Mouse (Mus musculus) neural tube, embryonic 10.5 days (tissue): Measurements from ENCODE around the gene Fbxl3.
A peak's percentile ranks its signal among the peaks of the same experiment; 100 is the strongest.

Source experiments
- DNase-seq: peaks from one replicate; pipeline ENCODE4 v3.0.0-alpha.2; 2017; ENCODE audit warnings: low spot score; ENCODE audit errors: extremely low spot score

The Fbxl3 gene

GRCm38 (mm10) chr14:103085840-103086533 is 13.4 kb downstream of the Fbxl3 start:
- DNase-seq = no peak

- DNase-seq = no peak
These were observed 20.0 kb downstream of the Fbxl3 start for GRCm38 (mm10) chr14:103079209-103079977.

- no peak for DNase-seq
These were observed 21.1 kb downstream of the Fbxl3 start for GRCm38 (mm10) chr14:103078006-103078912.

- no peak for DNase-seq
These were observed 21.9 kb downstream of the Fbxl3 start for GRCm38 (mm10) chr14:103077272-103078005.

- no peak for DNase-seq
These were observed 24.2 kb downstream of the Fbxl3 start for GRCm38 (mm10) chr14:103075166-103075565.

- no peak for DNase-seq
These were observed 25.5 kb downstream of the Fbxl3 start for GRCm38 (mm10) chr14:103073825-103074224.

GRCm38 (mm10) chr14:103072731-103073130 is 26.6 kb downstream of the Fbxl3 start:
- DNase-seq = no peak

GRCm38 (mm10) chr14:103071471-103071870 is 27.9 kb downstream of the Fbxl3 start:
- DNase-seq = no peak

- DNase-seq = no peak
These were observed 28.6 kb downstream of the Fbxl3 start for GRCm38 (mm10) chr14:103070790-103071189.

- DNase-seq = peak; percentile 92
These were observed 29.3 kb downstream of the Fbxl3 start, which contains the start of gene Cln5 for GRCm38 (mm10) chr14:103069864-103070611. Gene Cln5, plus strand, starts transcription at chr14:103070216.

GRCm38 (mm10) chr14:103069465-103069863 is 29.9 kb downstream of the Fbxl3 start:
- no peak for DNase-seq

- peak; percentile 68 for DNase-seq
These were observed 33.8 kb downstream of the Fbxl3 start for GRCm38 (mm10) chr14:103065294-103066167.

GRCm38 (mm10) chr14:103059495-103059894 is 39.9 kb downstream of the Fbxl3 start:
- no peak for DNase-seq

GRCm38 (mm10) chr14:103058998-103059397 is 40.4 kb downstream of the Fbxl3 start:
- DNase-seq = no peak

GRCm38 (mm10) chr14:103056601-103057000 is 42.8 kb downstream of the Fbxl3 start:
- no peak for DNase-seq

- DNase-seq = no peak
These were observed 44.6 kb downstream of the Fbxl3 start for GRCm38 (mm10) chr14:103054731-103055130.

GRCm38 (mm10) chr14:103051159-103051769 is 48.1 kb downstream of the Fbxl3 start:
- peak; percentile 69 for DNase-seq

GRCm38 (mm10) chr14:103048292-103049086 is 50.9 kb downstream of the Fbxl3 start:
- no peak for DNase-seq
